Comparison of ENCODE assay signal across 7 mouse cellular contexts in genomic region chr17:69563165-69563564, GRCm38 (mm10).
DNase-seq lines count a peak whose midpoint lies in the region; ATAC-seq and TF ChIP-seq lines count a peak whose summit lies in the region.

No protein-coding gene starts in this region.

- POLR2A ChIA-PET in Patski (lab: Charles Lee): no interaction called here

- H3K4me1 ChIP-seq in forebrain, postnatal 0 days (ENCODE audit: insufficient read depth): no peaks in the 10 kb centered on the region
- no peaks in the 10 kb centered on the region for H3K4me1 ChIP-seq in kidney, adult 2 months (ENCODE audit: control insufficient read depth, insufficient read depth, low read length)
- H3K4me1 ChIP-seq in neural tube, embryonic 11.5 days (ENCODE audit: control insufficient read depth, insufficient read depth, low read length): no peaks in the 10 kb centered on the region

- intact Hi-C loops in left cerebral cortex, postnatal 4 days (cut with DNase I): no loop called here

- WGBS in forebrain, postnatal 0 days: 13% methylated on average over 4 of the region's 4 CpGs
- 12% methylated on average over 4 of the region's 4 CpGs for WGBS in kidney, adult 2 months
- WGBS in neural tube, embryonic 11.5 days: 24% methylated on average over 4 of the region's 4 CpGs

- no peak for TF ChIP-seq POLR2A in kidney, adult 2 months (IDR thresholded peaks at IDR 0.05; ENCODE audit: low read depth, low read length)

- no peak overlapping the region for H3K27ac ChIP-seq in forebrain, postnatal 0 days (ENCODE audit: low read depth, low read length)
- H3K27ac ChIP-seq in kidney, adult 2 months (ENCODE audit: insufficient read depth, low read depth, low read length): no peak overlapping the region
- H3K27ac ChIP-seq in neural tube, embryonic 11.5 days (ENCODE audit: low read depth, low read length): no peak overlapping the region

- H3K9me3 ChIP-seq in forebrain, postnatal 0 days (ENCODE audit: low read length): no peaks in the 10 kb centered on the region
- no peaks in the 10 kb centered on the region for H3K9me3 ChIP-seq in neural tube, embryonic 11.5 days (ENCODE audit: control insufficient read depth, low read length)

- no peak for ATAC-seq in Patski
- peak; percentile 89 for ATAC-seq in forebrain, postnatal 0 days
- ATAC-seq in neural tube, embryonic 11.5 days (ENCODE audit: insufficient read depth, low FRiP score, low TSS enrichment): peak; percentile 83; the same call in 1 of the 2 replicates

- H3K9ac ChIP-seq in forebrain, postnatal 0 days: no peak overlapping the region
- no peak overlapping the region for H3K9ac ChIP-seq in neural tube, embryonic 11.5 days (ENCODE audit: low read length)

- in situ Hi-C loops in Patski (cut with MboI; ENCODE audit: low pct_unique_long_range_greater_than_20kb): no loop called here

- no peak overlapping the region for H3K4me2 ChIP-seq in forebrain, postnatal 0 days (ENCODE audit: low read depth)
- H3K4me2 ChIP-seq in neural tube, embryonic 11.5 days (ENCODE audit: low read depth): no peak overlapping the region

- DNase-seq in Patski (ENCODE audit: low read depth, low spot score): no peak
- peak; percentile 58 for DNase-seq in cerebellum, adult 11-12 months
- peak; percentile 85 for DNase-seq in forebrain, postnatal 0 days
- DNase-seq in kidney, adult 2 months: peak; percentile 53
- peak; percentile 46 for DNase-seq in left cerebral cortex, postnatal 4 days
- DNase-seq in neural tube, embryonic 11.5 days (ENCODE audit: low spot score): peak; percentile 51
- DNase-seq in spleen, postnatal 14 days (ENCODE audit: low spot score in 2 of 2): no peak

- no peaks in the 10 kb centered on the region for H3K36me3 ChIP-seq in forebrain, postnatal 0 days (ENCODE audit: insufficient read depth)
- no peaks in the 10 kb centered on the region for H3K36me3 ChIP-seq in kidney, adult 2 months (ENCODE audit: control insufficient read depth, insufficient read depth, low read length)
- H3K36me3 ChIP-seq in neural tube, embryonic 11.5 days (ENCODE audit: control insufficient read depth, insufficient read depth, low read length): no peaks in the 10 kb centered on the region

- no peaks in the 10 kb centered on the region for H3K27me3 ChIP-seq in Patski
- no peaks in the 10 kb centered on the region for H3K27me3 ChIP-seq in forebrain, postnatal 0 days (ENCODE audit: insufficient read depth, low read length)
- no peaks in the 10 kb centered on the region; the same call in 1 of the 2 replicates for H3K27me3 ChIP-seq in kidney, adult 2 months (replicated peaks; ENCODE audit: control insufficient read depth, insufficient read depth, low read length)
- no peaks in the 10 kb centered on the region for H3K27me3 ChIP-seq in neural tube, embryonic 11.5 days (ENCODE audit: control insufficient read depth, insufficient read depth, low read length)

- CTCF ChIA-PET in Patski (lab: Charles Lee): no interaction called here

- TF ChIP-seq CTCF in Patski (IDR thresholded peaks at IDR 0.05): peak; percentile 66
- TF ChIP-seq CTCF in forebrain, postnatal 0 days (IDR thresholded peaks at IDR 0.05; ENCODE audit: low read depth): peak; percentile 97
- TF ChIP-seq CTCF in kidney, adult 2 months (conservative IDR thresholded peaks at IDR 0.05; ENCODE audit: insufficient read depth, insufficient read length, low read depth, low read length): peak; percentile 67

- H3K4me3 ChIP-seq in forebrain, postnatal 0 days (ENCODE audit: low read depth, low read length): no peak overlapping the region
- no peak overlapping the region for H3K4me3 ChIP-seq in kidney, adult 2 months (ENCODE audit: insufficient read depth, low read depth, low read length)
- H3K4me3 ChIP-seq in neural tube, embryonic 11.5 days (ENCODE audit: low read depth, low read length): no peak overlapping the region

Comparison
In these comparisons a context has a peak if more than half of its experiments do, and no peak if none do; other contexts are left out.
1. DNase-seq: peak in cerebellum, adult 11-12 months (single experiment), forebrain, postnatal 0 days (single experiment), kidney, adult 2 months (single experiment), left cerebral cortex, postnatal 4 days (single experiment) and neural tube, embryonic 11.5 days (single experiment); none in Patski (single experiment) and spleen, postnatal 14 days (0 of 2).
2. Peak in every context shown above with its lines, with median percentiles within 50 percentile points of each other: CTCF ChIP-seq.